Mouse (Mus musculus) heart, embryonic 12.5 days (tissue): Measurements from ENCODE around the gene Kng1. TPM values are rescaled to one million over a fixed set of nuclear protein-coding genes. Genes with fewer than 3 reads are reported as not detected.
"Not testable (repeated sequence)": the region's sequence is repeated elsewhere in the genome, so short reads cannot be mapped to it uniquely, and the experiment has no call there.

ENCODE experiments used
- ATAC-seq: fragments of 200-750 bp; cut with Nextera tagmentation; 2 replicates; pipeline ENCODE4 v1.8.0; 2017; ENCODE audit warnings: moderate TSS enrichment, moderate library complexity; ENCODE audit not compliant: insufficient number of reproducible peaks, low FRiP score
- H3K27ac ChIP-seq: fragments of 300-500 bp; sonication (generic); 2 replicates; pipeline ENCODE4 v1.5.1; 2016; ENCODE audit warnings: mild to moderate bottlenecking, moderate library complexity; ENCODE audit not compliant: poor library complexity, severe bottlenecking
- H3K27me3 ChIP-seq: fragments of 300-500 bp; sonication (generic); replicated peaks from 2 replicates; pipeline ENCODE4 v1.6.1; 2016; ENCODE audit warnings: mild to moderate bottlenecking, moderate library complexity
- H3K36me3 ChIP-seq: fragments of 300-500 bp; sonication (generic); 2 replicates; pipeline ENCODE4 v1.6.1; 2016; ENCODE audit warnings: mild to moderate bottlenecking, moderate library complexity
- H3K4me1 ChIP-seq: fragments of 300-500 bp; sonication (generic); replicated peaks from 2 replicates; pipeline ENCODE4 v1.6.1; 2016; ENCODE audit warnings: mild to moderate bottlenecking
- H3K4me2 ChIP-seq: fragments of 300-500 bp; sonication (generic); 2 replicates; pipeline ENCODE4 v1.6.1; 2016; ENCODE audit warnings: mild to moderate bottlenecking, moderate library complexity
- H3K4me3 ChIP-seq: fragments of 300-500 bp; sonication (generic); 2 replicates; pipeline ENCODE4 v1.5.1; 2016; ENCODE audit warnings: mild to moderate bottlenecking
- H3K9ac ChIP-seq: fragments of 300-500 bp; sonication (generic); 2 replicates; pipeline ENCODE4 v1.6.1; 2016; ENCODE audit warnings: mild to moderate bottlenecking, moderate library complexity
- H3K9me3 ChIP-seq: fragments of 300-500 bp; sonication (generic); replicated peaks from 2 replicates; pipeline ENCODE4 v1.6.1; 2016; ENCODE audit warnings: mild to moderate bottlenecking, moderate library complexity
- WGBS: fragments of 180-500 bp; shearing (Covaris S2); methylation state at CpG from one replicate; pipeline ENCODE4 v1.1.7; 2016; 5-methylcytosine and 5-hydroxymethylcytosine counted together
- polyA plus RNA-seq: library from polyadenylated mRNA; unstranded; fragments of >200 nt; fragmentation: Nextera tagmentation; extraction: Ambion mirVana; gene quantifications from 2 replicates; pipeline ENCODE4 v1.2.1, GENCODE M21; 2016

The Kng1 gene
- polyA plus RNA-seq, 1 experiment from 2014 or later: 1.6 TPM

DNA sequence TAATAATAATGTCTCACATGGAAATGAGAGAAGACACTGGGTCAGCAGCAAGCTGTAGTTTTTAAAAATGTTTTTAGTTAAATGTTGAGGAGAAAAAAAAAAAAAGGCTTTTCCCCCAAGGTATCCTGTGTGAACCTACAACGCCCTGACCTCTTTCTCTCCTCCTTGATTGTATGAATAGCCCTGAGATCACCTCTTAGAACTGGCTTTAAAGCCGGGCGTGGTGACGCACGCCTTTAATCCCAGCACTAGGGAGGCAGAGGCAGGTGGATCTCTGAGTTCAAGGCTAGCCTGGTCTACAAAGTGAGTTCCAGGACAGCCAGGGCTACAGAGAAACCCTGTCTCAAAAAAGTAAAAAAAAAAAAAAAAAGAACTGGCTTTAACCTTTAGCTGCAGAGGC lies 37.9 kb downstream of the Kng1 start:
- not testable (repeated sequence) for H3K27ac ChIP-seq, ATAC-seq, H3K4me2 ChIP-seq, H3K9me3 ChIP-seq, H3K36me3 ChIP-seq, H3K9ac ChIP-seq, H3K4me3 ChIP-seq, H3K27me3 ChIP-seq
- 91% methylated on average over 5 of the region's 5 CpGs for WGBS
- H3K4me1 ChIP-seq: peaks cover 14% of the 10 kb centered on the region

- H3K9me3 ChIP-seq, H3K4me2 ChIP-seq, H3K36me3 ChIP-seq, ATAC-seq, H3K9ac ChIP-seq, H3K27me3 ChIP-seq, H3K27ac ChIP-seq, H3K4me3 ChIP-seq: not testable (repeated sequence)
- WGBS: 76% methylated on average over 1 of the region's 1 CpGs
- H3K4me1 ChIP-seq: peaks cover 18% of the 10 kb centered on the region
These were observed 39.2 kb downstream of the Kng1 start for GRCm38 (mm10) chr16:23096886-23097285.

GRCm38 (mm10) chr16:23097290-23098104 lies 39.8 kb downstream of the Kng1 start:
- H3K9me3 ChIP-seq, H3K4me3 ChIP-seq, H3K27me3 ChIP-seq, H3K4me2 ChIP-seq, H3K36me3 ChIP-seq, ATAC-seq, H3K9ac ChIP-seq, H3K27ac ChIP-seq: not testable (repeated sequence)
- WGBS: 76% methylated on average over 8 of the region's 8 CpGs
- peaks cover 18% of the 10 kb centered on the region for H3K4me1 ChIP-seq

- H3K9ac ChIP-seq, H3K9me3 ChIP-seq, ATAC-seq, H3K4me3 ChIP-seq, H3K27me3 ChIP-seq, H3K36me3 ChIP-seq, H3K27ac ChIP-seq, H3K4me2 ChIP-seq: not testable (repeated sequence)
- H3K4me1 ChIP-seq: peaks cover 18% of the 10 kb centered on the region
- 88% methylated on average over 1 of the region's 1 CpGs for WGBS
These were observed 40.4 kb downstream of the Kng1 start for GRCm38 (mm10) chr16:23098105-23098452.

GRCm38 (mm10) chr16:23099632-23100031 lies 42.0 kb downstream of the Kng1 start:
- Histone ChIP-seq H3K27me3 (no peaks in the 10 kb centered on the region), H3K36me3 (no peaks in the 10 kb centered on the region), H3K4me1 (peaks cover 18% of the 10 kb centered on the region), H3K9me3 (no peaks in the 10 kb centered on the region), H3K4me3 (peak overlapping the region; percentile 53), H3K4me2 (peak overlapping the region; percentile 85), H3K27ac (peak overlapping the region; percentile 61; the same call in 1 of the 2 replicates), H3K9ac (peak overlapping the region; percentile 73)
- ATAC-seq: no peak
- WGBS: 10% methylated on average over 12 of the region's 12 CpGs

GRCm38 (mm10) chr16:23100099-23100575 lies 42.5 kb downstream of the Kng1 start:
- 2% methylated on average over 9 of the region's 9 CpGs for WGBS
- peak; percentile 77 for ATAC-seq
- H3K27ac ChIP-seq: peak overlapping the region; percentile 61

DNA sequence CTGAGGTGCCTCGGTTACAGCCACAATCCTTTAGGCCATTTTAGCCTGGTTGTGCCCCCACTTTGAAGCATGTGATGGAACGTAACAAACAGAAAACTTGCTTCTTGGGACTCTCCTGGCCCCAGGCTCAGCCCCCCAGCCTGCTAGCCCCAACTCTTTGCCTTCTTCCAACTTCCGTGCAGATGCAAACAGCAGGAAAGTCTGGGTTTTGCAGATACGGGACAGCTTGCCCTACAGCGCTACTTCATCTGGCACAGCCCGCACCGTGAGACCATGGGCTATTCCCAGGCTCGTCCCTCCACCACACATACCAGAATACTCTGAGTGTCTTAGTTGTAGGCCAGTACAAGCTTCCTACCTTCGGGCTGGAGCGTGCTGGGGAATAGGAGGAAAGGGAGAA lies 42.9 kb downstream of the Kng1 start:
- 9% methylated on average over 10 of the region's 10 CpGs for WGBS
- Histone ChIP-seq H3K9ac (peak overlapping the region; percentile 73), H3K9me3 (no peaks in the 10 kb centered on the region), H3K4me1 (peaks cover 18% of the 10 kb centered on the region), H3K4me2 (peak overlapping the region; percentile 85), H3K4me3 (peak overlapping the region; percentile 53), H3K36me3 (no peaks in the 10 kb centered on the region), H3K27ac (peak overlapping the region; percentile 61), H3K27me3 (no peaks in the 10 kb centered on the region)
- peak; percentile 60 for ATAC-seq

More at GRCm38 (mm10) chr16:23100099-23100575, 42.5 kb downstream of the Kng1 start:
- Histone ChIP-seq H3K36me3 (no peaks in the 10 kb centered on the region), H3K4me3 (peak overlapping the region; percentile 53), H3K9me3 (no peaks in the 10 kb centered on the region), H3K4me1 (peaks cover 18% of the 10 kb centered on the region), H3K27me3 (no peaks in the 10 kb centered on the region), H3K9ac (peak overlapping the region; percentile 73), H3K4me2 (peak overlapping the region; percentile 85)

- Histone ChIP-seq H3K4me1 (peaks cover 18% of the 10 kb centered on the region), H3K9ac (peak overlapping the region; percentile 78), H3K36me3 (no peaks in the 10 kb centered on the region), H3K4me3 (peak overlapping the region; percentile 55), H3K27me3 (no peaks in the 10 kb centered on the region), H3K4me2 (peak overlapping the region; percentile 73), H3K27ac (peak overlapping the region; percentile 58), H3K9me3 (no peaks in the 10 kb centered on the region)
- WGBS: 10% methylated on average over 15 of the region's 15 CpGs
- ATAC-seq: no peak
These were observed 44.8 kb downstream of the Kng1 start for GRCm38 (mm10) chr16:23102340-23103037.

DNA sequence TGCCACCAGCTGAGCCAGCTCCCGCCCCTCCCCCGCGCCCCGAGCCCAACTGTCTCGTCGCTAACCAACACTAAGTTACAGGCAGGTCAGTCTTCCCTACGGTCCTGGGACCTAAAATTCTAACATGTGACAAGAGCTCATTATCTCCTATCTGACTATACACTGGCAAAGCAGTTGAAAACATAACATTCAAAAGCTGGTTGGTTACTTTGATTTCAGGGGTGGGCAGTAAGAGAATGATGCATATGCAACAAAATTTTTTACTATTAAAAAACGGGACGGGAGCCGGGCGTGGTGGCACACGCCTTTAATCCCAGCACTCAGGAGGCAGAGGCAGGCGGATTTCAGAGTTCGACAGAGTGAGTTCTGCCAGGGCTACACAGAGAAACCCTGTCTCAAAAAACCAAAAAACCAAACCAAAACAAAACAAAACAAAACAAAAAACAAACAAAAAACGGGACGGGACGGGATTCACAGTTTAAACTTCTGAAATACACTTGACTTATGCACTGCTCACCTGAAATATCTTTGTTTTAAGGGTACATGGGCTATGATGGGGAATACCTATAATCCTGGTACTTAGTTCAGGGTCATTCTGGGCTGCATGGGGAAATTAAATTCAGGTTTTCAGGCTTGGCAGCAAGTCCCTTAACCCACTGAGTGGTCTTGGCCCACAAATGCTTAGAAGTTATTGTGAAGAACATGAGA lies 45.5 kb downstream of the Kng1 start:
- Histone ChIP-seq H3K27ac (peak overlapping the region; percentile 58), H3K9me3 (no peaks in the 10 kb centered on the region), H3K27me3 (no peaks in the 10 kb centered on the region), H3K36me3 (peaks cover under 1% of the 10 kb centered on the region; the same call in 1 of the 2 replicates), H3K4me3 (peak overlapping the region; percentile 55), H3K9ac (peak overlapping the region; percentile 78), H3K4me2 (peak overlapping the region; percentile 73), H3K4me1 (peaks cover 18% of the 10 kb centered on the region)
- WGBS: 31% methylated on average over 17 of the region's 17 CpGs
- ATAC-seq: no peak

DNA sequence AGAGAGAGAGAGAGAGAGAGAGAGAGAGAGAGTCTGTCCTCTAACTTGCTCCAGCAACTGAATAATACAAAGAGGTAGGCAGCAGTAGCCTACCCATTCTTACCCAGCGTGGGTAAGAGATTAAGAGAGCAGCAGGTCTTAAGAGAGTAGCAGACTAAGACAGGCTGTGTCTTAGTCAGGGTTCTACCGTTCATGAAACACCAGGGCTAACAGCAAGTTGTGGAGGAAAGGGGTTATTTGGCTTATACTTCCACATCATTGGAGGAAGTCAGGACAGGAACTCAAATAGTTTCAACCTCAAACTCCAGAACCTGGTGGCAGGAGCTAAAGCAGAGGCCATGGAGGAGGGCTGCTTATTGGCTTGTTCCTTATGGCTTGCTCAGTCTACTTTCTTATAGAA lies 46.2 kb downstream of the Kng1 start:
- Histone ChIP-seq H3K4me2 (no peak overlapping the region), H3K27me3 (no peaks in the 10 kb centered on the region), H3K9ac (no peak overlapping the region), H3K4me1 (peaks cover 18% of the 10 kb centered on the region), H3K36me3 (peaks cover 5% of the 10 kb centered on the region), H3K27ac (no peak overlapping the region), H3K9me3 (no peaks in the 10 kb centered on the region), H3K4me3 (no peak overlapping the region)
- no peak for ATAC-seq
- 68% methylated on average over 2 of the region's 2 CpGs for WGBS

GRCm38 (mm10) chr16:23106121-23106520 lies 48.5 kb downstream of the Kng1 start:
- Histone ChIP-seq H3K27ac (no peak overlapping the region), H3K9me3 (no peaks in the 10 kb centered on the region), H3K36me3 (peaks cover 26% of the 10 kb centered on the region), H3K9ac (no peak overlapping the region), H3K4me3 (no peak overlapping the region), H3K27me3 (no peaks in the 10 kb centered on the region), H3K4me2 (no peak overlapping the region), H3K4me1 (peaks cover 10% of the 10 kb centered on the region)
- ATAC-seq: no peak
- WGBS: 74% methylated on average over 7 of the region's 7 CpGs
